Mouse (Mus musculus) urinary bladder, adult 18-20 months (tissue): Measurements from ENCODE around the gene Adam12.

ENCODE experiments used
- DNase-seq, 2 experiments: peaks; one replicate each; pipeline ENCODE4 v3.0.0; 2022; ENCODE audit warnings: low spot score in 2 of 2, mixed read lengths in 2 of 2

Gene Adam12

DNA sequence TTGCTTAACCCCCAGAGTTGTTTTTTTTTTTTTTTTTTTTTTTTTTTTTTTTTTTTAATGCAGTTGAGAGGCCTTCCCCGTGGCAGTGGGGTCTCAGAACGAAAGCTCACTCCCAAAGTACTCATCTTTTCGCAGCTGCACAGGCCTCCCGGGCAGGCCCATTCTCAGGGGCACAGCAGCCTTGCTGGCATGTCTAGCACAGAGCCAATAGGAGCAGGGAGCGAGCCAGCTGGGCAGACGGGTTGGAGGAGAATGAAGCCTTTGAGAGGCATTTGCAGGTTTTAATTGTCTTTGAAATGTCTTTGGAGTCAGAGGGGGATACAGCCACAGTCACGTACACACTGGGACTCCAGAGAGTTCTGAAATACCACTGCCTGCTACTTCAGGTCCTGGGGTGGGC, 217.2 kb downstream of the Adam12 start:
- DNase-seq = no peak

DNA sequence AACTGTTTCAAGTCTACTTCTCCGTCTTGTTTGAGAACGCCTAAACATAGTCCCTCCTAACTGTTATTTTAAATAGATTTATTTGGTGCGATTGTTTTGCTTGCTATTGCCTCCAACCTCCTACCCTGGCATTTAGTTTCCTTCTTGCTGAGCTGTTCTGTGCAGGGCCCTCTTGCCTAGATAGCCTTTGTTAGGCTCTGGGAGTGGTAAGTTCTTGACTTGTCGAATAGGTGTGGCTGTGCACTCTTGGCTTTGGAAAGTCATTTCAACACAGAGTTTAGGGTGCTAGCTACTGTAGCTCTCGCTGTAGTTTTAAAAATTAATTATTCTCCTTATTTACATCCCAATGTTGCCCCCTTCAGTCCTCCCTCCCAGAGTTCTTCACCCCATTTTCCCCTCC, 222.8 kb downstream of the Adam12 start:
- no peak for DNase-seq

DNA sequence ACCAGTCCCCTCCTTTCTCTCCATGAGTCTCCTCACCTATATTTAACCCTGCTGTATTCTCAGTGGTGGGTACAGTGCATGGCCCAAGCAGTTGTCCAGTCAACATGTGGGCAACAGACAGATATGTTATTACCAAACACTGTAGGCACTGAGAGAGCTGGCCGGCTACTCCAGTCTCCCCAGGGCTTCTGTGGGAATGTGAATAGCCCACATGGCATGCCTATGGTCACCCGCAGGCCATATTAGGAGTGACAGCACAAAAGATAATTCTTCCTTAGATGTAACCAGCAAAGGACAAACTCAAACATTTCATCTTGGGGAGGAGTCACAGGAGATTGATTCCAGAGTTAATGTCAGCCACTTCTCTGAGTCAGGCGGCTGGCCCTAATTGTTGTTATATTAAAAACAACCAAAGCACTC, 224.0 kb downstream of the Adam12 start:
- no peak for DNase-seq

DNA sequence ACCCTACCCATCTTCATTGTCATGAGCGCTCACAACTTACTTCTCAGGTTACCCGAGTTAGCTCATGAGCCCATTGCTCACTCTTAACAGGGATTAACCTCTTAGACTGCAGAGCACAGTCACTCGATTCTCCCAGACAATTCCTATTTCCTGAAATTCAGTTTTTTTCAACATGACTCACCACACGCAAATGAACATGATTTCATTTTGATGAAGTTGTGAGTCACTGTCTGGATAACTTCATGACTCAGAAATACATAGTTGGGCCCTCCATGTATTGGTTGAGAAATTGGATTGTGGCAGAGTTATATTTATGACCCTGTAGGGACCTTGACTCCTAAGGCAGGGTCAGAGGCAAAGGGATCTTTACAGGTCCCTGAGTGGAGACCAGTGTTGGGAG, 230.4 kb downstream of the Adam12 start:
- no peak for DNase-seq

DNA sequence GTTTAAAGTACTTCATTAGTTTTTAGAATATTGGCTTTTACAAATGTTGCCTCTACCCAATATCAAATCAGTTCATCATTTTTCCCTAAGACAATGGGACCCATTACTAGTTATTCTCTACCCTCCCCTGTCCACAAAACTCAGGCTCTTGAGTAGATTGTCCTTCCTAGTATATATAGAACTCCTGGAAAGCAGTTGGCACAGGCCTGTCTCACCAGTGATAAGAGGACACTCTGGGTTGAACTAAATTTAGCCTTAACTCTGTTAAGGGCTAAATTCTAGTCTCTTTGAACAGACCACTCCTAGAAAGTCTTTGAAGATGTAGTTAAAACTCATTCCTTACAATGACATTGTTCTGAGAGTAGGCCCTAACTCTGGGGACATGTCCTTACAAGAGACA, 241.0 kb downstream of the Adam12 start:
- no peak for DNase-seq

DNA sequence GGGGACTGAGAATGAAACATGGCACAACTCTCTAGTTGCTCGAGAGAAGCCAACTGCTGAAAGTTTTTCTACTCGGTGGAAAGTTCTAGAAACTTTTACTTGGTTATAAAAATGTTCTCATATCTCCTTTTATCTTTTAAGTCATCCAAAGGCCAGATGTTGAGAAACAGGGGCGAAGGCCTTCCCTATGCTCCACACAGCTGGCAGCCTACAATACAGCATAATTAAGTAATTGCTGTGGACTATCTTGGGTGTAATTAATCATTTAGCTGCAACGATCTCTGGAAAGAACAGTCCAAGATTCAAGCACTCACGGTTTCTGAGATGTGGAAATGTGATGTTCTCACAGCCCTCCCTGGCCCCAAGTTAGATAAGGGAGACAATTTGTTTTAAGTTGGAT, 243.6 kb downstream of the Adam12 start:
- DNase-seq = no peak

DNA sequence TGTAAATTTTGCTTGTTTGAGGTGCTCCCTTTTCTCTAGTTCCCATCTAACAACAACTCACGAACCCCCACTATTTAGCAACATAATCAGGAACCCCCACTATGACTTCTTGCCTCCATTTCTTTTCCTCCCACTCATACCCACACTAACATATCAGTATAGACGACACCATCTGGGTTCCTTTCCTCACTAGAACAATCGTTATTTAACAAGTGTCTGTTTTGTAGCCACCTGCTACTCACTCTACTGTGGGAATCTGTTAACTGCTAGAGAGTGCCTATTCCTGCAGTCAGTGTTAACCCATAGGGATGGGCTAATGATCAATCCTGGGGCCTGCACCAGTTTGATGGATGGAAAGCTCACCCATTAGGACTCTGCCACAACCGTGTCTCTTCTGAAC, 245.7 kb downstream of the Adam12 start:
- no peak for DNase-seq

DNA sequence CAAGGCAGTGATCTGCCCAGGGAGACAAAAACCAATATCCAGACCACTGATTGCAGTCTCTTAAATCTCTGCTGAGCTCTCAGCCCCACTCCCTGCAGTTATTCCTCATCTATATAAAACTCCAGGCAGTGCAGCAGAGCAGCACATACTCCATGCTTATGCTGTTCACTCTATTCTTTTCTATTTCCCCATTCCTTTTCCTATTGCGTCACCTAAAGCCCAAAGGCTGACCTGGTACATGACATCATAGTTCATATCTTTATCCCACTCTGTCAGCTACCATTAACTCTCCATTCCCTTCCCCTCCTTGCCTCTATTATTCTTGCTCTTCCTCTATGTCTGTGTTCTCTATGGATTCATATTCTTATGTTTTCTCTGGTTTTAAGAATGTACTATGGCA, 246.3 kb downstream of the Adam12 start:
- DNase-seq = no peak

DNA sequence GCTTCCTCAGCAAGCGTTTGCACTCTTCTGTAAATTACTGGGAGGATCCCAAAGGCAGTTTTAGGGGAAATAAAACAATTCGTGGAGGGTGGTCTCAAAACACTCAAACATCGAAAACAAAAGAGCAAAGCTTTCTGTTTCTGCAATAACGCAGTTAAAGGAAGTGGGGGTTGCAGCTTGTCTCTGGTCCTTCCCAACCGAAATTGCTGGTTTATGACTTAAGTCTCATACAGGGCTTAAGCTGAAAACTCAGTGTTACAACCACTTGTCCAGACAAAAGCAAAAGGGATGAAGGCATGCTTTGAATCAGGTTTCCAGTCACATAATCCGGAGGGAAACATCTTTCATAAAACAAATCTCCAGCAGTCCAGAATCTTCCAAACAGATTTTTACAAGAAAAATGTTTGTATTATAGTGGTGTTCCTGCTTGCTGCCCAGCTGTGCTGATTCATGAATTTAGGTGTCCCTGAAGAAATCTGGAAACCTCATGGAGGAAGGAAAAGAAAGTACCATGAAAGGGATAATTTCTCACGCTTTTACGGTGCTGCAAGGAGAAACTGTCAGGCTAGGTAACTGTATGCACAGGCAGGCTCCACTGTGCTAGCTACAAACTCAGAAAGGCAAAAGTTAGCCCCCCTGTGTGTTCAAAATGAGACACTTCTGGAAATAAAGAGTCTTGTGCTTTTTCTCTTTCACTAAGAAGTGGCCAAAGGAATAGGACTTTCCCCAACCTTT, 255.4 kb downstream of the Adam12 start:
- DNase-seq = no peak

DNA sequence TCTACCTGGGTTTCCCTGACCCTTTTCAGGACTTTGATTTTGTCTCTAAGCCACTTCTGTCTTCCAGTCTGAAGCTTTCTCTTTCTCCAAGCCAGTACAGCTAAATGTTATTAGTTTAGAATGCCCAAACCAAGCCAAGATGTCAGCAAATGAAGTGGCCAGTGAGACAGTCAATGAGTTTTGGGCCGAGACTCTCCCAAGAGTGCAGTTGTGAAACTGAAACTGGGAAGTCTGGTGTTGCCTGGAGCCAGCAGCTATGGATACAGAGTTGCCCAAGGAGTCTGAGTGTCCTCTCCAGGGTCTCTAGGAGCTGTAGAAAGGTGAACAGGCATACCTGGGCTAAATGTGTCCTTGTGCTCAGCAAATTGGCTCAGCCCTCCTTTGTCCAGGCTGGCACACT, 260.9 kb downstream of the Adam12 start:
- DNase-seq = no peak

DNA sequence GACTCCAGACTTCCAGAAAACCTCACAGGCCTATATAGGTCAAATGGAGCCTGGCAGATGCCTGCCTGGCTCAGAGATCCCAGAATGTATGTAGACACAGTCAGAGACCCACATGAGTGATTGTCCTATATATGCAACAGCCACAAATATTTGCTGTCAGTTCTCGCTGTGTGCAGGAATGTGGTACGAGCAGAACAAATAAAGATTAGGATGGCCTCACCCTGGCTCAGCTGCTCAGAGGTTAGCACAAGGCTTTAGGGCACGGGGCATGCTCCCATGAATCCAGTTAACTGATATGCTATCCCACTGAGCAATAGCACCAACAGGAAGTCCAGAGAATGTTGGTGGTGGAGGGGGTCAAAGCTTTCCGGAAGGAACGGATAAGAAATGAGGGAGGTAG, 261.5 kb downstream of the Adam12 start:
- DNase-seq = no peak

DNA sequence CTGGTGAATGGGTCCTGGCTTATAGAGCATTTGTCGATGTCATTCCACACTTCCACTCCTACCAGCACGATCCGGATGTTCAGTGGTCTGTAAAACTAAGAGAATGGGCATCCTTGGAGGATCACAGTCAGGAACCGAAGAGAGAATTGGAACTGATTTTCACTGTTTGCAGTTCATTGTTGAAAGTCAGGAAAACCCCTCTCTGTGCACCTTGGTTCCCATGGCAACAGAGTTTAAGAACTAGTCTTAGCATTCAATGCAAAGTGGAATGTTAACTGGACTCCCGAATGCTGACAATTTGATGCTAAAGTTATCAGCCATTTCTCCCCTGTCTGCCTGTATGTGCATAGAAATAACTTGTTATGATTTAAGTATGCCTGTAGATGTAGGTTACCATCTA, 264.0 kb downstream of the Adam12 start:
- DNase-seq = no peak

DNA sequence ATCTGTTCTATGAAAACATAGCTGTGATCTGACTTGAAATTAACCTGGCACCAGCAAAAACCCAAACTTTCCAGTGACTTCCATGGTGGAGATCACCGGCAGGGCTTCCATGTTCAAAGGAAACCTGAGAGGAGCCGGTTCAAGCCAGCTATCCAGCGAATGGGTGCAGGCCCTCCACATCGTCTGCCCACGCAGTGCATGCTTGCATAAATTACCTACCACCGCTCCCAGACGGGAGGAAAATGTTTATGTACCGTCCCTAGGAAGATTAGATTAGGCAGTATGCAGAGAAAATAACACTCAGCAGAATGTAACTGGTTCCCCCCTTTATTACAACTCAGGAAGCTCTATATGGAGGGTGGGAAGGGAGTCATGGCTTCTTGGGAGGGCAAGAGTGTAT, 268.4 kb downstream of the Adam12 start:
- no peak for DNase-seq

DNA sequence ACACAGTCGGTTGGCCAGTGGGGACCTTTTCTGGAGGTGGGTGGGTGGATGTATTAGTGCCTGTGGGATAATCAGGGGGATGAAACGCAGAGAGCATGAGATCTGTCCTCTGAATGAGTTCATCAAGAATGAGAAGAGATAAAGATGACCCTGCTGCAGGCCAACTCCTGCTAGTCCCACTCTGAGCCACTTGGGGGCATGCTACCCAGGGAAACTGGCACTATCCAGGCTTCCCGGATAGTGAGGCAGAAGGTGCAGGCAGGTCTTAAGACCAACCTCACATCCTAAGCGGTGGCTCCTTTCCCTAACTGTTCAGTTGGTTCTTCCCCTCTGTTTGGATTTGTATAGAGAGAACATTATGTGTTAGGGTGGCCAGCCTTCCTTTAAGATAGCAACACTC, 272.7 kb downstream of the Adam12 start:
- no peak for DNase-seq

DNA sequence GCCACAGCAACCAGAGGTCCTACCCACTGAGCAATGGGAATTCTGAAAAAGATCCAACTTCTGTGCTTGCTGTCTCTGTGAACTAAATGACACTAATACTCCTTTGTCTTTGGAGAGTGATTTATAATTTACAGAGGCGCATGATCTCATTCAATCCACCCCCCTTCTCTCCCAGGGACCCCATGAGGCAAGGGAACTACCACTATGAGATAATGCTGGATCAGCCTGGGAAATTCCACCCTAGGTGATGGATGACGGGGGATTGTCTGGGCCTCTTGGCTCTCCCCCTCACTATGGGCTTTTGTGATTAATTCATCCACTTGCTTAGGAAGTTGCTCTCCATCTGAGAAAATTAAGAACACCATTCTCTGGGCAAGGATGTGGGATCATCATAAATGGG, 274.1 kb downstream of the Adam12 start:
- no peak for DNase-seq

DNA sequence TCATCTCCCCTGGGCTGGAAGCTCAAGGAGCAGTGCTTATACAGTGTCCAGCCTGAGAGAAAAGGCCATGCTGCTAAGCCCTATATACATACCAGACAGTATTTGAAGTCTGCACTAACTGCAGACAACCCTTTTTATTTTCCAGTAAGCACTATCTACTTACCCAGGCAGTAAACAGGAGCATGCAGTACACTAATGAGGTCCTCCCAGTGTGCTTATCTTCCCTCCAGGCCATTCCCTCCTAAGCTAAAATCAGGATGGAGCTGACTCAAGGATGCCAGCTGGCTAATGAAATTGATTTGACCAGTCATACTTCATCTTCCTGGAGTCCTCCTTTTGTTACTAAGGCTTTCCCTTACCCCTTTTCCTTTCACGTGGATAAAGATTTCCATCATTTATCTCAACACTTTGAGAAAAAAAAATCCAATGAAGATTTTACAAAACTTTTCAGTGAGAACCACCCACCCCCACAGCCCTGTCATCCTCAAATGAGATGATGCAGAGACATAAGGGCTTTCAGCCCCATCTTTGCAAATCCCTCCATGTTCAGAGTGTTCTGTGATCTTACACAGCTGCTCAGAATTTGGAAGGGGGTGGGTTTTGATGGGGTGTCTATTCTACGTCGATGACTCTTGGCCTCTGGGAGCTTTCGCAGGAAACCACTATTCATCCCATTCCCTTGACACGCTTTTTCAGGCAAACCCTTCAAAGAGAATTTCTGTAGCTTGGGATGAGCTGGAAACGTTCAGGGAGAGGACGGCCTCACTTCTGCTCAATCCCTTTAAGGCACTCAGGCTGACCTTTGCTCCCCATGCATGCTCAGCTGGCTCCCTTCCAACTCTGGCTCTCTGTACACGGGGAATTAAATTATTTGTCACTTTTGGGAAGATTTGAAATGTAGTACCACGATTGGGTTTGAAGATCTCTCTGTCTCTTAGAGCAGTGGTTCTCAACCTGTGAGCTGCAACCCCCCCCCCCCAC, 277.5 kb downstream of the Adam12 start:
- no peak for DNase-seq

DNA sequence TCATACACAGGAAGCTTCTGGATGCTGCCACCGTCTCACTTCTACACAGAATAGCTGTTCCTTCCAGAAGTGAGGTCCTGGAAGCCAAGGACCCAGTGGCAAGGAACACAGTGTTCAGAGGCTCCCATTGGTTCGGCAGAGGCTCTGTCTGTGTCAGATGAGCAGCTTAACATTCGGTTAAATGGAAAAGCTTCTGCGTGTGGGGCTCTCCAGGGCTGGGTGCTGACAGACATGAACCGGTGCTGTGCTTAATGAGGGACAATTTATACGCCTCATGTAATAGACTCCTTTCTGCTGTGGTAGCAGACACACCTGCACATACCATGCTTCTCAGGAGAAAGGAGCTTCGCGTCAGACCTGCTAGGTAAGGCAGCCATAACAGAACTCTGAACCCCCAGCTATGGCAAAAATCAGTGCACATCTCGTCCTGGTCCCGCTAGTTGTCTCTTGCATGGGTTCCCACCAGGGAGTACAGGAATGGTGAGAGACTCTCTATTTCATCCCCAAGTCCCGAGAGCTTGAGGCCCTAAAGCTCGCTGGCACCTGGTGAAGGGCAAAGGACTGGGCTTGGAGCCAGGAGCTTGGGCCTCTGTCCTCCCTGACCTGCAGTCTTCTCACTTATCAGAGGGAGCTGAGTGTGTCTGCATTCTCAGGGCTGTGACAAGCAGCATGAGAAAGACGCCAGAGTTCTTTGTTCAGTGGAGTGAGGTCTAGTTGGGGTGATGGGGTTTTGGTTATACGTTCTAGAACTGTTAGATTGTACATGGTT, 280.0 kb downstream of the Adam12 start:
- DNase-seq = no peak

DNA sequence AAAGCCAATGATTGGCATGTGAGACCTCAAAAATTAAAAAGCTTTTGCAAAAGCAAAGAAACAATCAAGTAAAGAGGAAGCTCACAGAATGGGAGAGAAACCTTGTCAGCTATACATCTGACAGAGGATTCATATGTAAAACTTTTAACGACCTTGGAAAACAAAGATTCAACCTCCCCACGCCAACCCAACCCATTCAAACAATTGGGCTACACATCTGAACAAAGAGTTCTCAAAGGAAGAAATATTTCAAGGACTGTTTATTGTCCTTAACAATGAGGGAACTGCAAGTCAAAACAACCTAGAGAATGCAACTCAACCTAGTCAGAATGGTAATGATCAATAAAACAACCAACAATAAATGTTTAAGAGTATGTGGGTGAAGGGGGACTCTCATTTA, 284.6 kb downstream of the Adam12 start:
- no peak for DNase-seq

DNA sequence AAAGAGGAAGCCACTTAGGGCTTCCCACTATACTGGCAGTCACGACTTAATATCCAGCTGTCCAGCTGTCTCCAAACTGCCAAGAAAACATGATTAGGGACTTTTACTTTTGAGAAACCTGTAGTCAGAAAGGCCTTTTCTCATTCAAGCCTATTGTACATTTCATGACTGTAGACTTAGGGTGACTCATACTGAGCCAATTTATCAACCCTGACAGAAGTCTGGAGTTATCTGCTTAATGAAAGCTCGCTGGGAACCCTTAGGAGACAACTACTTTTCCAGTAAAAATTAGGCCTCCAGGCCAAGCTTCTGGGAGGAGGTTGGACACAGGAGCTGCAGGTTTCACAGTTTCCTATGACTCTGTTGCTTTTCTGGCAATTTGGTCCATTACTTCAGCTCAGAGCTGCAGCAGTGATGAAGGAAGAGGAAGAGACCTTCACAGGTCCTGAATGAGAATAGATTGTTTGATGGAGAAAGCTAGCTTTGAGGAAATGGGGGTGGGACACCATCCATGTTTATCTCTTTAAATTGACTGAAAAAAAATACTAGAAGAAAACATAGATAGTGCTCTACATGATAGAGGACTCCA, 285.1 kb downstream of the Adam12 start:
- DNase-seq = no peak

DNA sequence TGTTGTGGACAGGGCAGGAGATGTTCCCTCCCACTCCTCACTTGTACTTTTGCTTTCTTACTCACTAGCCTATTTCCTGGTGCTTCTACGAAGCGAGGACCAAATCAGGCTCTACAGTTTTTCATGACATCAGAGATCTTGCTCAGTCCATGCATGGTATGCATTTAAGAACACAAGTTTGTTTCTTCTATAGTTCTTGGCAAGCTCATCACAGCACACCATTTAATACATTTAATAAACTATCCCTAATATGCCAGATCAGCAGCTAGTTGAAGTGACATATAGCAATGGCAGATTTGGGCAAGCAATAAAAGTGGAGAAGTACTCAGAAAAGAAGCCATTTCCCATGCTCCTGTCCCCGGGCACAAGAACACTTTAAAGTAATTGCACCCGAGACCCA, 285.8 kb downstream of the Adam12 start:
- DNase-seq = no peak

DNA sequence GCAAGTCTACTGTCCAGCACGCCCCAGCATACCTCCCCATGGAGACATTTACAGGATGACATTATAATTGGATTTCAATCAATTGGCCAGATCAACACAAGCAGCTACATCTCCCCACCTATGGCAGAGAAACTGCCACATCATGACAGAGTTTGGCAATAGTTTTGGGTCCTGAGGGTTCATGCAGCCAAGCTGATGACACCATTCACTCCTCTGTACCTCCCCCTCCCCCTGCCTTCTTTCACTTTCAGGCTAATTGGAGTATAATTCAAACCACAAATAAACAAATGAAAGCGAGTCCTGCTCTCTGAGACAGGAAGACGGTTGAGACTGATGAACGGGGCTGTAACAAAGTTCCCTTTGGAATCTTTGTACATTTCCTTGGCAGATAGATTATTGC, 291.5 kb downstream of the Adam12 start:
- no peak for DNase-seq

DNA sequence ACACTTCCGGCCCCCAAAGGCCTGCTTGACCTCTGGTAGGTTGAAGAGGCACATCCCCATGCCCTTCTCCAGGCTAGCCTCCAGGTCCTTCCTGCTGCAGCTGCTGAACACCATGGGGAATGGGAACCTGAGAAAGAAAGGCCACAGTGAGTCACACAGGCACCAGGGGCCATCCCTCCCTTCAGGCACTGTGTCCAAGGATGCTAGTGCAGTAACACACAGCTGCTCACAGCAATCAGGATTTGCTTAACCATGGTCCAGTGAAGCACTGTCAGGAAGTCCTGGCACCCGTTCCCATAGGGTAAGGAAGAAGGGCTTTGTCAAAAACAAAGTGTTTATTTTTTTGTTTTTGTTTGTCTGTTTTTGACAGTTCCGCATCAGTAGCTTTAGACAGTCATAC, 294.5 kb downstream of the Adam12 start:
- DNase-seq = no peak
